Mouse (Mus musculus) cerebellum, adult 9-10 months (tissue): ENCODE data around the gene Mtmr12.

ENCODE experiments used
- DNase-seq: peaks from one replicate; pipeline ENCODE4 v3.0.0; 2022

The Mtmr12 gene

GRCm38 (mm10) chr15:12237539-12237938 is 32.7 kb downstream of the Mtmr12 start:
- DNase-seq: no peak

GRCm38 (mm10) chr15:12238337-12238736 is 33.5 kb downstream of the Mtmr12 start:
- DNase-seq: no peak

- no peak for DNase-seq
Measured at GRCm38 (mm10) chr15:12240705-12241328, 36.0 kb downstream of the Mtmr12 start.

GRCm38 (mm10) chr15:12243792-12244191 is 39.0 kb downstream of the Mtmr12 start:
- no peak for DNase-seq

GRCm38 (mm10) chr15:12245580-12246359 is 40.9 kb downstream of the Mtmr12 start:
- no peak for DNase-seq

GRCm38 (mm10) chr15:12246360-12247158 is 41.7 kb downstream of the Mtmr12 start:
- no peak for DNase-seq

GRCm38 (mm10) chr15:12247159-12247603 is 42.4 kb downstream of the Mtmr12 start:
- no peak for DNase-seq

- peak; percentile 69 for DNase-seq
Measured at GRCm38 (mm10) chr15:12248279-12248678, 43.5 kb downstream of the Mtmr12 start.

- DNase-seq: no peak
Measured at GRCm38 (mm10) chr15:12250350-12250749, 45.5 kb downstream of the Mtmr12 start.

GRCm38 (mm10) chr15:12251416-12252140 is 46.8 kb downstream of the Mtmr12 start:
- no peak for DNase-seq

GRCm38 (mm10) chr15:12252141-12252489 is 47.3 kb downstream of the Mtmr12 start:
- no peak for DNase-seq

GRCm38 (mm10) chr15:12257730-12258494 is 53.1 kb downstream of the Mtmr12 start:
- DNase-seq: no peak

GRCm38 (mm10) chr15:12263056-12263455 is 58.2 kb downstream of the Mtmr12 start:
- no peak for DNase-seq

- DNase-seq: no peak
Measured at GRCm38 (mm10) chr15:12266460-12266859, 61.6 kb downstream of the Mtmr12 start.

GRCm38 (mm10) chr15:12268021-12268420 is 63.2 kb downstream of the Mtmr12 start:
- peak; percentile 77 for DNase-seq

GRCm38 (mm10) chr15:12271340-12271739 is 66.5 kb downstream of the Mtmr12 start:
- DNase-seq: no peak

- no peak for DNase-seq
Measured at GRCm38 (mm10) chr15:12273325-12274052, 68.7 kb downstream of the Mtmr12 start.

- DNase-seq: no peak
Measured at GRCm38 (mm10) chr15:12274053-12274769, 69.4 kb downstream of the Mtmr12 start.

GRCm38 (mm10) chr15:12275091-12275623 is 70.3 kb downstream of the Mtmr12 start:
- no peak for DNase-seq

- no peak for DNase-seq
Measured at GRCm38 (mm10) chr15:12279816-12280215, 75.0 kb downstream of the Mtmr12 start.
